Mouse (Mus musculus) E14TG2a.4 (cell line): Measurements from ENCODE around the gene Wdfy4.

ENCODE experiments used
- CTCF ChIP-seq: conservative IDR thresholded peaks from 2 replicates; pipeline ENCODE4 v1.5.1; 2014; ENCODE audit warnings: low read length
- POU5F1 ChIP-seq: IDR thresholded peaks from 2 replicates; pipeline ENCODE4 v1.6.1; 2014; ENCODE audit warnings: low read length, borderline replicate concordance

- TF ChIP-seq CTCF (no peak), POU5F1 (no peak)
These were observed at the start of gene Wdfy4 for GRCm38 (mm10) chr14:33185068-33185800.
